Mouse (Mus musculus): ENCODE measurements around the gene Zfp992. TPM values are rescaled to one million over a fixed set of nuclear protein-coding genes. Genes with fewer than 3 reads are reported as not detected.
"Not testable (repeated sequence)": the region's sequence is repeated elsewhere in the genome, so short reads cannot be mapped to it uniquely, and the experiment has no call there.

Gene Zfp992
- polyA plus RNA-seq, 1 experiment from 2014 or later, result 4.8 TPM

GRCm38 (mm10) chr4:146497695-146498275, 49.0 kb downstream of the Zfp992 start:
- WGBS (ENCODE audit: insufficient replicate concordance), result 60% methylated on average over 9 of the region's 9 CpGs
- not testable (repeated sequence) for H3K4me1 ChIP-seq; H3K36me3 ChIP-seq; H3K4me2 ChIP-seq; H3K27ac ChIP-seq; ATAC-seq; H3K4me3 ChIP-seq; H3K27me3 ChIP-seq (replicated peaks); H3K9ac ChIP-seq
- peaks cover 56% of the 10 kb centered on the region for H3K9me3 ChIP-seq (replicated peaks)

- H3K27me3 ChIP-seq (replicated peaks); H3K9ac ChIP-seq; H3K27ac ChIP-seq; ATAC-seq; H3K4me1 ChIP-seq; H3K36me3 ChIP-seq; H3K4me3 ChIP-seq; H3K4me2 ChIP-seq: not testable (repeated sequence)
- WGBS (ENCODE audit: insufficient replicate concordance), result 66% methylated on average over 4 of the region's 4 CpGs
- H3K9me3 ChIP-seq (replicated peaks), result peaks cover 35% of the 10 kb centered on the region
These were observed 52.9 kb downstream of the Zfp992 start, which contains the start of gene Zfp981 for GRCm38 (mm10) chr4:146501727-146502126. TSS of gene Zfp981 (plus strand) at chr4:146502027.

DNA sequence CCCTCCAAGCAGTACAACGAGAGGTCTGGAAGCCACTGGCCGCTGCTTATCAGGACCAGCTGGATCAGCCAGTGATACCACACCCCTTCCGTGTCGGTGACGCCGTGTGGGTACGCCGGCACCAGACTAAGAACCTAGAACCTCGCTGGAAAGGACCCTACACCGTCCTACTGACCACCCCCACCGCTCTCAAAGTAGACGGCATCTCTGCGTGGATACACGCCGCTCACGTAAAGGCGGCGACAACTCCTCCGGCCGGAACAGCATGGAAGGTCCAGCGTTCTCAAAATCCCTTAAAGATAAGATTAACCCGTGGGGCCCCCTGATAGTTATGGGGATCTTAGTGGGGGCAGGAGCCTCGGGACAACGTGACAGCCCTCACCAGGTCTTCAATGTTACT, 60.2 kb downstream of the Zfp992 start:
- H3K9me3 ChIP-seq (replicated peaks), result peaks cover 15% of the 10 kb centered on the region
- not testable (repeated sequence) for H3K4me1 ChIP-seq; H3K4me2 ChIP-seq; H3K4me3 ChIP-seq; H3K27ac ChIP-seq; ATAC-seq; H3K27me3 ChIP-seq (replicated peaks); H3K36me3 ChIP-seq; H3K9ac ChIP-seq
- WGBS (ENCODE audit: insufficient replicate concordance), result 89% methylated on average over 22 of the region's 24 CpGs

- H3K9ac ChIP-seq; H3K4me3 ChIP-seq; H3K27me3 ChIP-seq (replicated peaks); ATAC-seq; H3K36me3 ChIP-seq; H3K27ac ChIP-seq; H3K4me1 ChIP-seq; H3K4me2 ChIP-seq: not testable (repeated sequence)
- peaks cover 34% of the 10 kb centered on the region for H3K9me3 ChIP-seq (replicated peaks)
These were observed 63.0 kb downstream of the Zfp992 start for GRCm38 (mm10) chr4:146511871-146512270.

GRCm38 (mm10) chr4:146516474-146516873, 67.7 kb downstream of the Zfp992 start:
- Histone ChIP-seq H3K9me3 (replicated peaks) (peaks cover 63% of the 10 kb centered on the region), H3K27ac (no peak overlapping the region), H3K27me3 (replicated peaks) (no peaks in the 10 kb centered on the region), H3K36me3 (no peaks in the 10 kb centered on the region), H3K9ac (no peak overlapping the region), H3K4me1 (no peaks in the 10 kb centered on the region), H3K4me3 (no peak overlapping the region), H3K4me2 (no peak overlapping the region)
- no peak for ATAC-seq
- 28% methylated on average over 1 of the region's 1 CpGs for WGBS (ENCODE audit: insufficient replicate concordance)

GRCm38 (mm10) chr4:146517150-146517549, 68.3 kb downstream of the Zfp992 start:
- H3K4me3 ChIP-seq; H3K27me3 ChIP-seq (replicated peaks); H3K4me2 ChIP-seq; ATAC-seq; H3K9ac ChIP-seq; H3K27ac ChIP-seq; H3K36me3 ChIP-seq; H3K4me1 ChIP-seq: not testable (repeated sequence)
- H3K9me3 ChIP-seq (replicated peaks), result peaks cover 64% of the 10 kb centered on the region
- 51% methylated on average over 2 of the region's 2 CpGs for WGBS (ENCODE audit: insufficient replicate concordance)

Other genes starting within 250 kb of the Zfp992 start
- 0.15 and 0.17 TPM in 2 replicates for gene Zfp981, start 53.0 kb downstream of the Zfp992 start, polyA plus RNA-seq (2016; fragmentation: Nextera tagmentation; extraction: Ambion mirVana)
- 2.0 and 3.0 TPM in 2 replicates for gene Zfp993, start 161.9 kb downstream of the Zfp992 start, polyA plus RNA-seq (2016; fragmentation: Nextera tagmentation; extraction: Ambion mirVana)